Mouse (Mus musculus) MEL (cell line): ENCODE measurements at regions not wholly inside any gene's neighbourhood (a gene's known extent, or its start where the extent isn't known, plus 50 kb on each side); places are given as distances from the start of the nearest gene placed in this dataset.

Experiments used
- DNase-seq: peaks from one replicate; pipeline ENCODE4 v3.0.0; 2011; ENCODE audit warnings: low read depth, low spot score
- H3K27ac ChIP-seq: 2 replicates; pipeline ENCODE4 v1.5.1; 2012; ENCODE audit warnings: low read depth, mild to moderate bottlenecking, control low read depth, low read length, moderate library complexity; ENCODE audit not compliant: control insufficient read depth
- H3K27me3 ChIP-seq, 2 experiments: fragments of 150-350 bp in 1 of 2; sonication (generic) in 1 of 2; 2 replicates each; pipeline ENCODE4 v1.6.1; 2012; ENCODE audit warnings: low read length in 2 of 2, mild to moderate bottlenecking in 2 of 2, improper control_type of control experiment in 1 of 2, moderate library complexity in 1 of 2; ENCODE audit not compliant: insufficient read depth in 2 of 2, control insufficient read depth in 1 of 2
- H3K36me3 ChIP-seq, 2 experiments: 2 replicates each; pipeline ENCODE4 v1.6.1; 2012 to 2014; ENCODE audit warnings: low read length in 2 of 2, improper control_type of control experiment in 1 of 2, inconsistent platforms in 1 of 2, mild to moderate bottlenecking in 1 of 2; ENCODE audit not compliant: insufficient read depth in 2 of 2, control insufficient read depth in 1 of 2
- H3K4me1 ChIP-seq, 2 experiments: fragments of 150-350 bp in 1 of 2; sonication (generic) in 1 of 2; 2 replicates each; pipeline ENCODE4 v1.6.1; 2012; ENCODE audit warnings: low read length in 2 of 2, improper control_type of control experiment in 1 of 2, mild to moderate bottlenecking in 1 of 2; ENCODE audit not compliant: insufficient read depth in 2 of 2, control insufficient read depth in 1 of 2
- H3K4me3 ChIP-seq, 2 experiments: fragments of 150-350 bp in 1 of 2; sonication (generic) in 1 of 2; 2 replicates each; pipeline ENCODE4 v1.5.1; 2012; ENCODE audit warnings: low read depth in 2 of 2, low read length in 2 of 2, mild to moderate bottlenecking in 2 of 2, moderate library complexity in 2 of 2, control low read depth in 1 of 2, improper control_type of control experiment in 1 of 2; ENCODE audit not compliant: control insufficient read depth in 1 of 2, insufficient read depth in 1 of 2
- H3K79me2 ChIP-seq: 2 replicates; pipeline ENCODE4 v1.6.1; 2012; ENCODE audit warnings: mild to moderate bottlenecking, low read length, moderate library complexity; ENCODE audit not compliant: control insufficient read depth, poor library complexity, insufficient read depth
- H3K9ac ChIP-seq: 2 replicates; pipeline ENCODE4 v1.6.1; 2012; ENCODE audit warnings: low read depth, mild to moderate bottlenecking, control low read depth, low read length, moderate library complexity; ENCODE audit not compliant: control insufficient read depth, poor library complexity, severe bottlenecking
- H3K9me3 ChIP-seq: fragments of 150-350 bp; sonication (generic); replicated peaks from 2 replicates; pipeline ENCODE4 v1.6.1; 2012; ENCODE audit warnings: mild to moderate bottlenecking, low read length, improper control_type of control experiment, moderate library complexity; ENCODE audit not compliant: insufficient read depth
- CHD2 ChIP-seq: IDR thresholded peaks from 2 replicates; pipeline ENCODE4 v1.6.1; 2011; ENCODE audit warnings: low read length, improper control_type of control experiment
- EP300 ChIP-seq, 2 experiments: IDR thresholded peaks; 2 replicates each; pipeline ENCODE4 v1.6.1; 2011; ENCODE audit warnings: improper control_type of control experiment in 2 of 2, low read length in 2 of 2, low read depth in 1 of 2, mild to moderate bottlenecking in 1 of 2
- ETS1 ChIP-seq: IDR thresholded peaks from 2 replicates; pipeline ENCODE4 v1.6.1; 2012; ENCODE audit warnings: low read depth, mild to moderate bottlenecking, inconsistent platforms, low read length, improper control_type of control experiment, moderate library complexity
- GATA1 ChIP-seq: IDR thresholded peaks from 2 replicates; pipeline ENCODE4 v1.6.1; 2011; ENCODE audit warnings: low read depth, low read length, improper control_type of control experiment
- HCFC1 ChIP-seq: IDR thresholded peaks from 2 replicates; pipeline ENCODE4 v1.6.1; 2012; ENCODE audit warnings: low read depth, mild to moderate bottlenecking, inconsistent platforms, low read length, improper control_type of control experiment, moderate library complexity
- KAT2A ChIP-seq: conservative IDR thresholded peaks from 2 replicates; pipeline ENCODE4 v1.6.1; 2012; ENCODE audit warnings: low read depth, low read length, improper control_type of control experiment, inconsistent platforms
- MAFK ChIP-seq: IDR thresholded peaks from 2 replicates; pipeline ENCODE4 v1.6.1; 2011; ENCODE audit warnings: low read depth, mild to moderate bottlenecking, low read length, improper control_type of control experiment, borderline replicate concordance
- MYB ChIP-seq: IDR thresholded peaks from 2 replicates; pipeline ENCODE4 v1.6.1; 2011; ENCODE audit warnings: mild to moderate bottlenecking, low read depth, low read length, improper control_type of control experiment
- MYC ChIP-seq: IDR thresholded peaks from 2 replicates; pipeline ENCODE4 v1.6.1; 2011; ENCODE audit warnings: low read depth, mild to moderate bottlenecking, low read length, improper control_type of control experiment, moderate library complexity
- NELFE ChIP-seq: IDR thresholded peaks from 2 replicates; pipeline ENCODE4 v1.6.1; 2011; ENCODE audit warnings: low read depth, low read length, improper control_type of control experiment
- NRF1 ChIP-seq: IDR thresholded peaks from 2 replicates; pipeline ENCODE4 v1.6.1; 2014; ENCODE audit warnings: low read depth, mild to moderate bottlenecking, inconsistent platforms, low read length, improper control_type of control experiment, moderate library complexity; ENCODE audit not compliant: poor library complexity, insufficient read depth, severe bottlenecking
- POLR2AphosphoS2 ChIP-seq: IDR thresholded peaks from 2 replicates; pipeline ENCODE4 v1.6.1; 2011; ENCODE audit warnings: low read length, improper control_type of control experiment
- POLR2AphosphoS5 ChIP-seq: IDR thresholded peaks from 2 replicates; pipeline ENCODE4 v1.6.1; 2012; ENCODE audit warnings: low read depth, borderline replicate concordance, mild to moderate bottlenecking, inconsistent platforms, low read length, moderate library complexity, mixed read lengths
- RAD21 ChIP-seq: IDR thresholded peaks from 2 replicates; pipeline ENCODE4 v1.6.1; 2011; ENCODE audit warnings: mild to moderate bottlenecking, low read depth, low read length, improper control_type of control experiment
- SIN3A ChIP-seq: IDR thresholded peaks from 2 replicates; pipeline ENCODE4 v1.6.1; 2012; ENCODE audit warnings: low read length, improper control_type of control experiment, inconsistent platforms
- SMC3 ChIP-seq: IDR thresholded peaks from 2 replicates; pipeline ENCODE4 v1.6.1; 2011; ENCODE audit warnings: low read depth, low read length, improper control_type of control experiment
- TBP ChIP-seq: IDR thresholded peaks from 2 replicates; pipeline ENCODE4 v1.8.0; 2011; ENCODE audit warnings: low read depth, low read length, improper control_type of control experiment
- TCF12 ChIP-seq: IDR thresholded peaks from 2 replicates; pipeline ENCODE4 v1.6.1; 2014; ENCODE audit warnings: low read depth, mild to moderate bottlenecking, inconsistent platforms, low read length, improper control_type of control experiment, moderate library complexity
- UBTF ChIP-seq: IDR thresholded peaks from 2 replicates; pipeline ENCODE4 v1.6.1; 2012; ENCODE audit warnings: low read depth, mild to moderate bottlenecking, inconsistent platforms, low read length, improper control_type of control experiment, moderate library complexity, borderline replicate concordance; ENCODE audit not compliant: insufficient read depth
- USF1 ChIP-seq: IDR thresholded peaks from 2 replicates; pipeline ENCODE4 v1.6.1; 2014; ENCODE audit warnings: low read depth, mild to moderate bottlenecking, inconsistent platforms, low read length, improper control_type of control experiment, moderate library complexity
- USF2 ChIP-seq, 2 experiments: IDR thresholded peaks; 2 replicates each; pipeline ENCODE4 v1.6.1; 2011 to 2012; ENCODE audit warnings: improper control_type of control experiment in 2 of 2, low read length in 2 of 2, borderline replicate concordance in 1 of 2, inconsistent platforms in 1 of 2, low read depth in 1 of 2, mild to moderate bottlenecking in 1 of 2; ENCODE audit not compliant: insufficient read depth in 1 of 2
- ZNF384 ChIP-seq: IDR thresholded peaks from 2 replicates; pipeline ENCODE4 v1.6.1; 2012; ENCODE audit warnings: low read depth, mild to moderate bottlenecking, inconsistent platforms, low read length, improper control_type of control experiment

DNA sequence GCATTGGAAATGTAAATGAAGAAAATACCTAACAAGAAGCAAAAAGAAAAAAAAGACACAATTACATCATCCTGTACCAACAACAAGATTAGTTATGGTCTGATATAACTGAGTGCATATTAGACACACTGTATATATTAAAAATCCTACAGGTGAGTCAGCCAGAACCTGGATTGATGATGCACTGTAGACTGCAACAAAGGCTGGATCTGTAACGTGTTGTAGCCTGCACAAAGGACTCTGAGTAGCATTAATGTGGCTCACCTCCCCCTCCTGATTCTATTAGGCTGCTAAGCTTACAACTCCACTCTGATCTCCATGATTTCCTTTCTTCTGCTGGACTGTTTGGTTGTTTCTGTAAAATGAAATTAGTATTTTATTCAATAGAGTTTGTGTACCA, 1383.4 kb downstream of the Defb40 start:
- DNase-seq, result no peak
- Histone ChIP-seq H3K79me2 (no peaks in the 10 kb centered on the region), H3K27ac (no peak overlapping the region)
- no peak for TF ChIP-seq TCF12
- no peak for TF ChIP-seq MYB
- TF ChIP-seq NELFE, result no peak
- no peak for TF ChIP-seq TBP
- TF ChIP-seq SIN3A, result no peak
- TF ChIP-seq KAT2A, result no peak
- TF ChIP-seq POLR2AphosphoS5, result no peak
- TF ChIP-seq MYC, result no peak
- no peak for TF ChIP-seq ZNF384
- TF ChIP-seq USF2 (IDR thresholded peaks at IDR 0.05; ENCODE audit: borderline replicate concordance in 1 of 2, insufficient read depth in 1 of 2, low read depth in 1 of 2, low read length in 2 of 2), result no peak
- no peak for TF ChIP-seq ETS1
- TF ChIP-seq POLR2AphosphoS2, result no peak
- no peak for TF ChIP-seq EP300 (IDR thresholded peaks at IDR 0.05; ENCODE audit: low read depth in 1 of 2, low read length in 2 of 2)
- TF ChIP-seq SMC3, result no peak
- TF ChIP-seq, all 39 proteins: peak for 0
- no peaks in the 10 kb centered on the region for H3K9me3 ChIP-seq
- H3K27me3 ChIP-seq, result no peaks in the 10 kb centered on the region
- no peaks in the 10 kb centered on the region for H3K36me3 ChIP-seq
- no peak overlapping the region for H3K9ac ChIP-seq
- H3K4me3 ChIP-seq, result no peak overlapping the region
- no peaks in the 10 kb centered on the region for H3K4me1 ChIP-seq

- H3K36me3 ChIP-seq, result no peaks in the 10 kb centered on the region
- no peak overlapping the region for H3K9ac ChIP-seq
- no peaks in the 10 kb centered on the region for H3K79me2 ChIP-seq
- no peak overlapping the region for H3K4me3 ChIP-seq
- TF ChIP-seq UBTF (no peak), GATA1 (no peak), ETS1 (no peak), USF2 (IDR thresholded peaks at IDR 0.05; ENCODE audit: borderline replicate concordance in 1 of 2, insufficient read depth in 1 of 2, low read depth in 1 of 2, low read length in 2 of 2) (no peak), KAT2A (no peak), NRF1 (no peak), HCFC1 (no peak), TBP (no peak), USF1 (no peak), POLR2AphosphoS5 (no peak), CHD2 (no peak), MAFK (no peak), RAD21 (no peak), SIN3A (no peak)
- no peaks in the 10 kb centered on the region for H3K4me1 ChIP-seq
- no peak for DNase-seq
- H3K27me3 ChIP-seq, result no peaks in the 10 kb centered on the region
- H3K9me3 ChIP-seq, result no peaks in the 10 kb centered on the region
- no peak overlapping the region for H3K27ac ChIP-seq
Observed at GRCm38 (mm10) chr8:17590135-17590534, 1387.9 kb downstream of the Defb40 start.
